Mouse (Mus musculus): ENCODE results near the gene Acacb.
A peak's percentile ranks its signal among the peaks of the same experiment; 100 is the strongest.

Gene Acacb

GRCm38 (mm10) chr5:114175596-114176171 is 29.3 kb downstream of the Acacb start:
- DNase-seq (ENCODE audit: low read depth, low spot score), result peak; percentile 94

- DNase-seq (ENCODE audit: low read depth, low spot score), result no peak
Observed at GRCm38 (mm10) chr5:114176548-114177400, 30.4 kb downstream of the Acacb start.

GRCm38 (mm10) chr5:114177966-114178719 is 31.8 kb downstream of the Acacb start:
- DNase-seq (ENCODE audit: low read depth, low spot score), result no peak

- DNase-seq (ENCODE audit: low read depth, low spot score), result no peak
Observed at GRCm38 (mm10) chr5:114179541-114179940, 33.2 kb downstream of the Acacb start.

- DNase-seq (ENCODE audit: low read depth, low spot score), result no peak
Observed at GRCm38 (mm10) chr5:114183493-114183892, 37.2 kb downstream of the Acacb start.

GRCm38 (mm10) chr5:114187108-114187507 is 40.8 kb downstream of the Acacb start:
- no peak for DNase-seq (ENCODE audit: low read depth, low spot score)

GRCm38 (mm10) chr5:114188900-114189464 is 42.6 kb downstream of the Acacb start:
- no peak for DNase-seq (ENCODE audit: low read depth, low spot score)

- no peak for DNase-seq (ENCODE audit: low read depth, low spot score)
Observed at GRCm38 (mm10) chr5:114194161-114194560, 47.8 kb downstream of the Acacb start.

- DNase-seq (ENCODE audit: low read depth, low spot score), result peak; percentile 57
Observed at GRCm38 (mm10) chr5:114199116-114199777, 52.9 kb downstream of the Acacb start.

GRCm38 (mm10) chr5:114206158-114206557 is 59.8 kb downstream of the Acacb start:
- DNase-seq (ENCODE audit: low read depth, low spot score), result no peak

- no peak for DNase-seq (ENCODE audit: low read depth, low spot score)
Observed at GRCm38 (mm10) chr5:114213183-114213582, 66.8 kb downstream of the Acacb start.

- DNase-seq (ENCODE audit: low read depth, low spot score), result no peak
Observed at GRCm38 (mm10) chr5:114218771-114219170, 72.4 kb downstream of the Acacb start.

GRCm38 (mm10) chr5:114226051-114226450 is 79.7 kb downstream of the Acacb start:
- DNase-seq (ENCODE audit: low read depth, low spot score), result no peak

- DNase-seq (ENCODE audit: low read depth, low spot score), result no peak
Observed at GRCm38 (mm10) chr5:114228901-114229300, 82.6 kb downstream of the Acacb start.

GRCm38 (mm10) chr5:114238924-114239323 is 92.6 kb downstream of the Acacb start:
- DNase-seq (ENCODE audit: low read depth, low spot score), result no peak

- DNase-seq (ENCODE audit: low read depth, low spot score), result no peak
Observed at GRCm38 (mm10) chr5:114239737-114240136, 93.4 kb downstream of the Acacb start.

GRCm38 (mm10) chr5:114246465-114246864 is 100.1 kb downstream of the Acacb start:
- DNase-seq (ENCODE audit: low read depth, low spot score), result no peak

GRCm38 (mm10) chr5:114248174-114248589 is 101.8 kb downstream of the Acacb start:
- DNase-seq (ENCODE audit: low read depth, low spot score), result peak; percentile 88

- DNase-seq (ENCODE audit: low read depth, low spot score), result no peak
Observed at GRCm38 (mm10) chr5:114259495-114259894, 113.2 kb downstream of the Acacb start.

- DNase-seq (ENCODE audit: low read depth, low spot score), result no peak
Observed at GRCm38 (mm10) chr5:114261494-114261893, 115.2 kb downstream of the Acacb start.

- DNase-seq (ENCODE audit: low read depth, low spot score), result no peak
Observed at GRCm38 (mm10) chr5:114264030-114264459, 117.7 kb downstream of the Acacb start.
